Mouse (Mus musculus) kidney, embryonic 15.5 days (tissue): ENCODE results near the gene Ascl4. TPM values are rescaled to one million over a fixed set of nuclear protein-coding genes. Genes with fewer than 3 reads are reported as not detected.

Source experiments
- ATAC-seq: fragments of 200-750 bp; cut with Nextera tagmentation; replicated peaks from 2 replicates; pipeline ENCODE4 v1.8.0; 2017; ENCODE audit warnings: moderate TSS enrichment; ENCODE audit not compliant: low FRiP score
- H3K27ac ChIP-seq: fragments of 300-500 bp; sonication (generic); 2 replicates; pipeline ENCODE4 v1.5.1; 2015; ENCODE audit warnings: mild to moderate bottlenecking, inconsistent platforms
- H3K27me3 ChIP-seq: fragments of 300-500 bp; sonication (generic); 2 replicates; pipeline ENCODE4 v1.6.1; 2015; ENCODE audit warnings: inconsistent platforms
- H3K36me3 ChIP-seq: fragments of 300-500 bp; sonication (generic); 2 replicates; pipeline ENCODE4 v1.6.1; 2015; ENCODE audit warnings: inconsistent platforms
- H3K4me1 ChIP-seq: fragments of 300-500 bp; sonication (generic); 2 replicates; pipeline ENCODE4 v1.6.1; 2015; ENCODE audit warnings: inconsistent platforms
- H3K4me2 ChIP-seq: fragments of 300-500 bp; sonication (generic); 2 replicates; pipeline ENCODE4 v1.6.1; 2015; ENCODE audit warnings: moderate library complexity, mild to moderate bottlenecking, inconsistent platforms
- H3K4me3 ChIP-seq: fragments of 300-500 bp; sonication (generic); replicated peaks from 2 replicates; pipeline ENCODE4 v1.5.1; 2015; ENCODE audit warnings: mild to moderate bottlenecking, inconsistent platforms
- H3K9ac ChIP-seq: fragments of 300-500 bp; sonication (generic); 2 replicates; pipeline ENCODE4 v1.6.1; 2015; ENCODE audit warnings: mild to moderate bottlenecking, inconsistent platforms
- H3K9me3 ChIP-seq: fragments of 300-500 bp; sonication (generic); replicated peaks from 2 replicates; pipeline ENCODE4 v1.6.1; 2016; ENCODE audit warnings: inconsistent platforms
- WGBS: fragments of 180-500 bp; shearing (Covaris S2); methylation state at CpG from one replicate; pipeline ENCODE4 v1.1.7; 2015; ENCODE audit warnings: mixed read lengths; 5-methylcytosine and 5-hydroxymethylcytosine counted together
- polyA plus RNA-seq: library from polyadenylated mRNA; unstranded; fragments of >200 nt; fragmentation: Nextera tagmentation; extraction: Ambion mirVana; gene quantifications from 2 replicates; pipeline ENCODE4 v1.2.1, GENCODE M21; 2015

The Ascl4 gene
- polyA plus RNA-seq, 1 experiment from 2014 or later, result 1.6 TPM

- no peaks in the 10 kb centered on the region for H3K27me3 ChIP-seq
- 81% methylated on average over 2 of the region's 2 CpGs for WGBS
- H3K4me1 ChIP-seq, result peaks cover 7% of the 10 kb centered on the region
- H3K36me3 ChIP-seq, result peaks cover 58% of the 10 kb centered on the region
- no peak overlapping the region for H3K27ac ChIP-seq
- H3K9ac ChIP-seq, result no peak overlapping the region
- H3K9me3 ChIP-seq, result no peaks in the 10 kb centered on the region
- H3K4me2 ChIP-seq, result no peak overlapping the region
- H3K4me3 ChIP-seq, result no peak overlapping the region
- no peak for ATAC-seq
Observed at GRCm38 (mm10) chr10:85954429-85954828, 26.9 kb downstream of the Ascl4 start.

- WGBS, result 3% methylated on average over 20 of the region's 20 CpGs
- H3K27me3 ChIP-seq, result no peaks in the 10 kb centered on the region
- peaks cover 7% of the 10 kb centered on the region for H3K4me1 ChIP-seq
- peak overlapping the region; percentile 80 for H3K27ac ChIP-seq
- no peaks in the 10 kb centered on the region for H3K9me3 ChIP-seq
- peak overlapping the region; percentile 80 for H3K4me2 ChIP-seq
- H3K36me3 ChIP-seq, result peaks cover 33% of the 10 kb centered on the region
- ATAC-seq, result no peak
- H3K4me3 ChIP-seq, result peak overlapping the region; percentile 98
- H3K9ac ChIP-seq, result peak overlapping the region; percentile 96
Observed at GRCm38 (mm10) chr10:85956871-85957419, 29.5 kb downstream of the Ascl4 start.

- ATAC-seq, result peak; percentile 92
- Histone ChIP-seq H3K27me3 (no peaks in the 10 kb centered on the region), H3K4me2 (peak within 1 kb of the TSS; percentile 80), H3K9me3 (no peaks in the 10 kb centered on the region), H3K9ac (peak within 1 kb of the TSS; percentile 96), H3K4me1 (peaks cover 7% of the 10 kb centered on the region), H3K27ac (peak within 1 kb of the TSS; percentile 80), H3K36me3 (peaks cover 28% of the 10 kb centered on the region), H3K4me3 (peak within 1 kb of the TSS; percentile 98)
- under 1% methylated on average over 38 of the region's 38 CpGs for WGBS
Observed at GRCm38 (mm10) chr10:85957464-85957950, 30.0 kb downstream of the Ascl4 start, which contains the start of gene Rtcb. Gene Rtcb, minus strand, starts transcription at chr10:85957823.

GRCm38 (mm10) chr10:85962897-85963296 is 35.4 kb downstream of the Ascl4 start:
- WGBS, result 67% methylated on average over 9 of the region's 9 CpGs
- no peaks in the 10 kb centered on the region for H3K27me3 ChIP-seq
- no peaks in the 10 kb centered on the region for H3K9me3 ChIP-seq
- no peaks in the 10 kb centered on the region for H3K4me1 ChIP-seq
- H3K36me3 ChIP-seq, result no peaks in the 10 kb centered on the region
- H3K9ac ChIP-seq, result no peak overlapping the region
- no peak overlapping the region for H3K27ac ChIP-seq
- H3K4me3 ChIP-seq, result no peak overlapping the region
- ATAC-seq, result no peak
- H3K4me2 ChIP-seq, result no peak overlapping the region

GRCm38 (mm10) chr10:85964316-85964715 is 36.8 kb downstream of the Ascl4 start:
- no peaks in the 10 kb centered on the region for H3K9me3 ChIP-seq
- no peak overlapping the region for H3K4me3 ChIP-seq
- no peak overlapping the region for H3K27ac ChIP-seq
- H3K9ac ChIP-seq, result no peak overlapping the region
- WGBS, result 88% methylated on average over 7 of the region's 7 CpGs
- H3K4me1 ChIP-seq, result 0 out of 2 replicates have a peak, but pooled peaks cover 2% of the 10 kb centered on the region
- no peaks in the 10 kb centered on the region for H3K36me3 ChIP-seq
- ATAC-seq, result no peak
- H3K27me3 ChIP-seq, result 0 out of 2 replicates have a peak, but pooled peaks cover 2% of the 10 kb centered on the region
- no peak overlapping the region for H3K4me2 ChIP-seq

GRCm38 (mm10) chr10:85966476-85966875 is 39.0 kb downstream of the Ascl4 start:
- 69% methylated on average over 2 of the region's 2 CpGs for WGBS

GRCm38 (mm10) chr10:85967411-85968156 is 40.1 kb downstream of the Ascl4 start:
- H3K4me3 ChIP-seq, result no peak overlapping the region
- H3K9me3 ChIP-seq, result no peaks in the 10 kb centered on the region
- no peaks in the 10 kb centered on the region for H3K36me3 ChIP-seq
- no peak overlapping the region for H3K4me2 ChIP-seq
- H3K9ac ChIP-seq, result no peak overlapping the region
- WGBS, result 64% methylated on average over 17 of the region's 17 CpGs
- no peak overlapping the region for H3K27ac ChIP-seq
- ATAC-seq, result no peak
- peaks cover 5% of the 10 kb centered on the region; the same call in 1 of the 2 replicates for H3K4me1 ChIP-seq
- 0 out of 2 replicates have a peak, but pooled peaks cover 2% of the 10 kb centered on the region for H3K27me3 ChIP-seq

More at GRCm38 (mm10) chr10:85966476-85966875, 39.0 kb downstream of the Ascl4 start:
- no peaks in the 10 kb centered on the region for H3K36me3 ChIP-seq
- no peak overlapping the region for H3K4me3 ChIP-seq
- no peak overlapping the region for H3K4me2 ChIP-seq
- H3K27ac ChIP-seq, result no peak overlapping the region
- H3K27me3 ChIP-seq, result 0 out of 2 replicates have a peak, but pooled peaks cover 2% of the 10 kb centered on the region
- no peak overlapping the region for H3K9ac ChIP-seq
- ATAC-seq, result no peak
- 0 out of 2 replicates have a peak, but pooled peaks cover 2% of the 10 kb centered on the region for H3K4me1 ChIP-seq
- H3K9me3 ChIP-seq, result no peaks in the 10 kb centered on the region

GRCm38 (mm10) chr10:85968157-85968634 is 40.7 kb downstream of the Ascl4 start:
- Histone ChIP-seq H3K36me3 (no peaks in the 10 kb centered on the region), H3K4me1 (peaks cover 7% of the 10 kb centered on the region; the same call in 1 of the 2 replicates), H3K4me3 (no peak overlapping the region), H3K9me3 (no peaks in the 10 kb centered on the region), H3K9ac (no peak overlapping the region), H3K4me2 (no peak overlapping the region), H3K27me3 (0 out of 2 replicates have a peak, but pooled peaks cover 2% of the 10 kb centered on the region), H3K27ac (no peak overlapping the region)
- ATAC-seq, result 0 out of 2 replicates have a peak, but pooled peaks have one; percentile 33
- 10% methylated on average over 7 of the region's 7 CpGs for WGBS

GRCm38 (mm10) chr10:85968731-85969130 is 41.2 kb downstream of the Ascl4 start:
- no peaks in the 10 kb centered on the region for H3K36me3 ChIP-seq
- H3K4me1 ChIP-seq, result peaks cover 7% of the 10 kb centered on the region; the same call in 1 of the 2 replicates
- ATAC-seq, result no peak
- WGBS, result 61% methylated on average over 2 of the region's 2 CpGs
- H3K4me3 ChIP-seq, result no peak overlapping the region
- H3K27me3 ChIP-seq, result 0 out of 2 replicates have a peak, but pooled peaks cover 2% of the 10 kb centered on the region
- H3K9ac ChIP-seq, result no peak overlapping the region
- no peak overlapping the region for H3K4me2 ChIP-seq
- no peak overlapping the region for H3K27ac ChIP-seq
- no peaks in the 10 kb centered on the region for H3K9me3 ChIP-seq

GRCm38 (mm10) chr10:85969894-85970620 is 42.6 kb downstream of the Ascl4 start:
- Histone ChIP-seq H3K9me3 (no peaks in the 10 kb centered on the region), H3K36me3 (no peaks in the 10 kb centered on the region), H3K4me1 (peaks cover 7% of the 10 kb centered on the region; the same call in 1 of the 2 replicates), H3K4me2 (no peak overlapping the region), H3K4me3 (no peak overlapping the region), H3K9ac (no peak overlapping the region), H3K27me3 (0 out of 2 replicates have a peak, but pooled peaks cover 2% of the 10 kb centered on the region), H3K27ac (no peak overlapping the region)
- 30% methylated on average over 8 of the region's 8 CpGs for WGBS
- no peak for ATAC-seq

GRCm38 (mm10) chr10:85971826-85972225 is 44.3 kb downstream of the Ascl4 start:
- H3K9ac ChIP-seq, result no peak overlapping the region
- H3K9me3 ChIP-seq, result no peaks in the 10 kb centered on the region
- H3K27ac ChIP-seq, result no peak overlapping the region
- H3K4me3 ChIP-seq, result no peak overlapping the region
- WGBS, result 86% methylated on average over 9 of the region's 9 CpGs
- 0 out of 2 replicates have a peak, but pooled peaks cover 2% of the 10 kb centered on the region for H3K27me3 ChIP-seq
- no peak for ATAC-seq
- H3K4me1 ChIP-seq, result peaks cover 7% of the 10 kb centered on the region; the same call in 1 of the 2 replicates
- H3K36me3 ChIP-seq, result no peaks in the 10 kb centered on the region
- H3K4me2 ChIP-seq, result no peak overlapping the region
